Mouse (Mus musculus): ENCODE data around the gene Rbm34.

DNA sequence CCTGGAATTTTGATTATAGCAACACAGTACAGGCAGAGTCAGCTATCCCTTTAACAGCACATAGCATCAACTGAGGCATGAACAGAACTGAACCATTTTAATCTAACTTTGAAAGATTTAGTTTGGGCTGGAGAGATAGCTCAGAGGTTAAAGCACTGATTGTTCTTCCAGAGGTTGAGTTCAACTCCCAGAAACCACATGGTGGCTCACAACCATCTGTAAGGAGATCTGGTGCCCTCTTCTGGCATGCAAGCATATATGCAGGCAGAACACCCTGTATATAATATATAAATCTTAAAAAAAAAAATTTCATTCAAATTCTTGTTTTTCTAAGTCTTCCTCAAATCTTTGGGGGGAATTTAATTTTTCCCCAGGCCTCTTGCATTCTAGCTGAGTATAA is 34.9 kb downstream of the Rbm34 start:
- TF ChIP-seq GATA1 (IDR thresholded peaks at IDR 0.05; ENCODE audit: borderline replicate concordance, low read length) (no peak), FLI1 (IDR thresholded peaks at IDR 0.05; ENCODE audit: low read length) (no peak)
